Mouse (Mus musculus): Measurements from ENCODE around the gene Ear6. TPM values are rescaled to one million over a fixed set of nuclear protein-coding genes. Genes with fewer than 3 reads are reported as not detected.
A peak's percentile ranks its signal among the peaks of the same experiment; 100 is the strongest.
"Not testable (repeated sequence)": the region's sequence is repeated elsewhere in the genome, so short reads cannot be mapped to it uniquely, and the experiment has no call there.

The Ear6 gene
- total and polyA plus RNA-seq, 2 experiments, result not detected

- 85% methylated on average over 2 of the region's 2 CpGs for WGBS
- TF ChIP-seq POLR2A (IDR thresholded peaks at IDR 0.05; ENCODE audit: extremely low read depth, insufficient read depth, low read length), result no peak
- TF ChIP-seq CTCF (IDR thresholded peaks at IDR 0.05; ENCODE audit: low read depth, low read length), result no peak
- no peaks in the 10 kb centered on the region for H3K4me1 ChIP-seq (ENCODE audit: control insufficient read depth, insufficient read depth, low read length)
Measured at GRCm38 (mm10) chr14:51842781-51843180, 10.7 kb upstream of the Ear6 start.

DNA sequence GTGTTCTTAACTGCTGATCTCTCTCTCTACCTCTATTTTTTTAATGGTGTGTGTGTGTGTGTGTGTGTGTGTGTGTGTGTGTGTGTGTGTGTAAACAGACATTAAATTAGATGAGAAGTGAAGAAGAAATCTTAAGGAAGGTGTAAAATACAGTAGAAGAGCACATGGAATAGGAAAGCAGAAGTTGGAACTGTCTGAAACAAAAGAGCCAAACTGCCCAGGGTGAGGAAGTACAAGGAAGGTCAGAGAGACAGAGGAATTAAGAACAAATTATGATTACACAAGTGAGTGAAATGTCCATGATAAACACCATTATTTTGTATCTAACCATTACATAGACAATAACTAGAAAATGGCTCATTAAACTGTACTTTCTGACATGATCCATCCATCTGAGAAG is 9.6 kb upstream of the Ear6 start:
- no peaks in the 10 kb centered on the region for H3K4me1 ChIP-seq (ENCODE audit: control insufficient read depth, insufficient read depth, low read length)
- no peaks in the 10 kb centered on the region; the same call in 1 of the 2 replicates for H3K27me3 ChIP-seq (ENCODE audit: control insufficient read depth, insufficient read depth, low read length)
- no peaks in the 10 kb centered on the region for H3K36me3 ChIP-seq (ENCODE audit: control insufficient read depth, insufficient read depth, low read length)
- DNase-seq (ENCODE audit: extremely low read depth, low read depth, low spot score), result no peak
- H3K27ac ChIP-seq (replicated peaks; ENCODE audit: insufficient read depth, low read depth, low read length), result no peak overlapping the region
- no peaks in the 10 kb centered on the region for H3K79me2 ChIP-seq (ENCODE audit: control insufficient read depth, insufficient read depth, low read length)
- H3K4me3 ChIP-seq (ENCODE audit: insufficient read depth, low read depth, low read length), result no peak overlapping the region
- no peak overlapping the region for H3K9ac ChIP-seq (ENCODE audit: low read depth, low read length)
- no peak for TF ChIP-seq POLR2A (IDR thresholded peaks at IDR 0.05; ENCODE audit: extremely low read depth, insufficient read depth, low read length)

More at GRCm38 (mm10) chr14:51842781-51843180, 10.7 kb upstream of the Ear6 start:
- Histone ChIP-seq H3K9ac (ENCODE audit: low read depth, low read length) (no peak overlapping the region), H3K27me3 (ENCODE audit: control insufficient read depth, insufficient read depth, low read length) (no peaks in the 10 kb centered on the region; the same call in 1 of the 2 replicates), H3K36me3 (ENCODE audit: control insufficient read depth, insufficient read depth, low read length) (no peaks in the 10 kb centered on the region), H3K27ac (replicated peaks; ENCODE audit: insufficient read depth, low read depth, low read length) (no peak overlapping the region), H3K4me3 (ENCODE audit: insufficient read depth, low read depth, low read length) (no peak overlapping the region), H3K79me2 (ENCODE audit: control insufficient read depth, insufficient read depth, low read length) (no peaks in the 10 kb centered on the region)
- DNase-seq (ENCODE audit: extremely low read depth, low read depth, low spot score), result no peak

DNA sequence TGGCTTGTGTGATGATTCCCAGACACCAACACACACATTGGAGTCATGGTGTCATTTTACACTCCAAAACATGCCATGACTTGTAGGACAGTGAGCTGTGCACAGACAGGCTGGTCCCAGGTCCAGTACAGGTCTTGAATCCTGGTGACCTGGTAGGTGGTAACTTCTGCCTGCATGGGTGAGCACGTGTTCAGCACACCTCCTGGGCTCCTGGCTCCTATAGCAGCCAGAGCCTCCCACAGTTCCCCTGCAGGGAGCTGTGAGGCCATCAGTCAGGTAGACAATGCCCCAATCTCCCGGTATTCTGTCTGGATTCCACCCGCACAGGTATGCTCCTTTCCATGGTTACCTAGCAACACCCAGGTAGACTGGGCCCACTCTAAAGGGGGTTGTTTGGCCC is 6.9 kb upstream of the Ear6 start:
- no peaks in the 10 kb centered on the region; the same call in 1 of the 2 replicates for H3K27me3 ChIP-seq (ENCODE audit: control insufficient read depth, insufficient read depth, low read length)
- no peaks in the 10 kb centered on the region for H3K4me1 ChIP-seq (ENCODE audit: control insufficient read depth, insufficient read depth, low read length)
- H3K9ac ChIP-seq (ENCODE audit: low read depth, low read length), result no peak overlapping the region
- TF ChIP-seq POLR2A (IDR thresholded peaks at IDR 0.05; ENCODE audit: extremely low read depth, insufficient read depth, low read length), result no peak
- TF ChIP-seq CTCF (IDR thresholded peaks at IDR 0.05; ENCODE audit: low read depth, low read length), result no peak
- H3K4me3 ChIP-seq (ENCODE audit: insufficient read depth, low read depth, low read length), result no peak overlapping the region
- no peaks in the 10 kb centered on the region for H3K79me2 ChIP-seq (ENCODE audit: control insufficient read depth, insufficient read depth, low read length)
- 64% methylated on average over 3 of the region's 3 CpGs for WGBS
- no peak for DNase-seq (ENCODE audit: extremely low read depth, low read depth, low spot score)
- H3K27ac ChIP-seq (replicated peaks; ENCODE audit: insufficient read depth, low read depth, low read length), result no peak overlapping the region
- H3K36me3 ChIP-seq (ENCODE audit: control insufficient read depth, insufficient read depth, low read length), result no peaks in the 10 kb centered on the region

DNA sequence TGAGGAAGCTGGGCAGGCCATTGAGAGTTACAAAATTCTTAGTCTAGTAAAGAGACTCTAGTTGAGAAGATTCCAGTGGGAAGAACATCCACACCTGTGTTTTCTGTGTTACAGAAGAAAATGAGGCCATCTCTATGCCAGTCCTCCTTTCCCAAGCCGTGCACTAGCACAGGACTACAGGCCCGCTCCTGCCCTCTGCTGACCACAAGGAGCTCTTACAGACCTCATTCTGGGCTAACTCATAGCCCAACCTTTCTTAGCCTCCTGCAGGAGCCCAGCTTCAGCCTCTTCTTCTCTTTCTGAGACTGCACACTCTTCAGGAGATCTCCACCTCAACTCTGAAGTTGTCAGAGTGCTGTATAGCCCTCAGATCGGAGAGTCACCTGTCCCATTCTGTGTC is 2.5 kb upstream of the Ear6 start:
- 35% methylated on average over 3 of the region's 3 CpGs for WGBS
- not testable (repeated sequence) for H3K9ac ChIP-seq (ENCODE audit: low read depth, low read length); DNase-seq (ENCODE audit: extremely low read depth, low read depth, low spot score); H3K36me3 ChIP-seq (ENCODE audit: control insufficient read depth, insufficient read depth, low read length); H3K27ac ChIP-seq (replicated peaks; ENCODE audit: insufficient read depth, low read depth, low read length); H3K4me1 ChIP-seq (ENCODE audit: control insufficient read depth, insufficient read depth, low read length); H3K4me3 ChIP-seq (ENCODE audit: insufficient read depth, low read depth, low read length); H3K27me3 ChIP-seq (ENCODE audit: control insufficient read depth, insufficient read depth, low read length); H3K79me2 ChIP-seq (ENCODE audit: control insufficient read depth, insufficient read depth, low read length)
- peak; percentile 41 for TF ChIP-seq CTCF (IDR thresholded peaks at IDR 0.05; ENCODE audit: low read depth, low read length)

GRCm38 (mm10) chr14:51855280-51855679 is 1.8 kb downstream of the Ear6 start:
- DNase-seq (ENCODE audit: extremely low read depth, low read depth, low spot score); H3K79me2 ChIP-seq (ENCODE audit: control insufficient read depth, insufficient read depth, low read length); H3K27me3 ChIP-seq (ENCODE audit: control insufficient read depth, insufficient read depth, low read length); H3K4me1 ChIP-seq (ENCODE audit: control insufficient read depth, insufficient read depth, low read length); H3K4me3 ChIP-seq (ENCODE audit: insufficient read depth, low read depth, low read length); H3K36me3 ChIP-seq (ENCODE audit: control insufficient read depth, insufficient read depth, low read length); H3K9ac ChIP-seq (ENCODE audit: low read depth, low read length); H3K27ac ChIP-seq (replicated peaks; ENCODE audit: insufficient read depth, low read depth, low read length): not testable (repeated sequence)
- WGBS, result 69% methylated on average over 7 of the region's 7 CpGs

- WGBS, result 5% methylated on average over 1 of the region's 1 CpGs
- not testable (repeated sequence) for DNase-seq (ENCODE audit: extremely low read depth, low read depth, low spot score); H3K27me3 ChIP-seq (ENCODE audit: control insufficient read depth, insufficient read depth, low read length); H3K4me3 ChIP-seq (ENCODE audit: insufficient read depth, low read depth, low read length); H3K9ac ChIP-seq (ENCODE audit: low read depth, low read length); H3K79me2 ChIP-seq (ENCODE audit: control insufficient read depth, insufficient read depth, low read length); H3K4me1 ChIP-seq (ENCODE audit: control insufficient read depth, insufficient read depth, low read length); H3K27ac ChIP-seq (replicated peaks; ENCODE audit: insufficient read depth, low read depth, low read length); H3K36me3 ChIP-seq (ENCODE audit: control insufficient read depth, insufficient read depth, low read length)
- TF ChIP-seq CTCF (IDR thresholded peaks at IDR 0.05; ENCODE audit: low read depth, low read length), result peak; percentile 65
Measured at GRCm38 (mm10) chr14:51863603-51864002, 10.1 kb downstream of the Ear6 start.

Data from liver, adult 2 months (tissue).